Mouse (Mus musculus): ENCODE results near the gene Mgl2. TPM values are rescaled to one million over a fixed set of nuclear protein-coding genes. Genes with fewer than 3 reads are reported as not detected.

Gene Mgl2
- total RNA-seq (2014; rRNA removed) (0.11 and 0.85 TPM in 2 replicates), polyA plus RNA-seq (2015; fragmentation: Nextera tagmentation; extraction: Ambion mirVana) (0.26 and 0.60 TPM in 2 replicates)

GRCm38 (mm10) chr11:70129926-70130379, at the start of gene Mgl2:
Gene Mgl2, plus strand, starts transcription at chr11:70130329.
- Histone ChIP-seq H3K36me3 (ENCODE audit: insufficient read depth, low read length) (no peaks in the 10 kb centered on the region), H3K9ac (replicated peaks; ENCODE audit: low read length, poor library complexity, severe bottlenecking) (no peak within 1 kb of the TSS), H3K4me1 (ENCODE audit: insufficient read depth, low read length) (no peaks in the 10 kb centered on the region), H3K27me3 (ENCODE audit: insufficient read depth, low read length) (no peaks in the 10 kb centered on the region), H3K4me3 (ENCODE audit: low read depth, low read length) (no peak within 1 kb of the TSS), H3K27ac (ENCODE audit: low read depth, low read length) (no peak within 1 kb of the TSS), H3K9me3 (ENCODE audit: low read length) (no peaks in the 10 kb centered on the region), H3K4me2 (ENCODE audit: low read depth, low read length, poor library complexity, severe bottlenecking) (no peak within 1 kb of the TSS)
- no peak for TF ChIP-seq CTCF (IDR thresholded peaks at IDR 0.05)
- ATAC-seq (ENCODE audit: low FRiP score): no peak
- 87% methylated on average over 9 of the region's 9 CpGs for WGBS
- no peak for DNase-seq (ENCODE audit: low spot score)

- Histone ChIP-seq H3K36me3 (ENCODE audit: insufficient read depth, low read length) (no peaks in the 10 kb centered on the region), H3K27ac (ENCODE audit: low read depth, low read length) (no peak overlapping the region), H3K4me3 (ENCODE audit: low read depth, low read length) (no peak overlapping the region), H3K27me3 (ENCODE audit: insufficient read depth, low read length) (no peaks in the 10 kb centered on the region), H3K4me1 (ENCODE audit: insufficient read depth, low read length) (no peaks in the 10 kb centered on the region), H3K9me3 (ENCODE audit: low read length) (no peaks in the 10 kb centered on the region), H3K4me2 (ENCODE audit: low read depth, low read length, poor library complexity, severe bottlenecking) (no peak overlapping the region), H3K9ac (replicated peaks; ENCODE audit: low read length, poor library complexity, severe bottlenecking) (no peak overlapping the region)
- TF ChIP-seq CTCF (IDR thresholded peaks at IDR 0.05): no peak
- 88% methylated on average over 15 of the region's 15 CpGs for WGBS
- no peak for ATAC-seq (ENCODE audit: low FRiP score)
- DNase-seq (ENCODE audit: low spot score): no peak
These were observed 49.1 kb upstream of the Mgl2 start for GRCm38 (mm10) chr11:70080803-70081590.

- no peak overlapping the region for H3K27ac ChIP-seq (ENCODE audit: low read depth, low read length)
- ATAC-seq (ENCODE audit: low FRiP score) (no peak), DNase-seq (ENCODE audit: low spot score) (no peak)
- no peak overlapping the region for H3K9ac ChIP-seq (replicated peaks; ENCODE audit: low read length, poor library complexity, severe bottlenecking)
- 77% methylated on average over 8 of the region's 8 CpGs for WGBS
- H3K4me3 ChIP-seq (ENCODE audit: low read depth, low read length): no peak overlapping the region
- H3K4me1 ChIP-seq (ENCODE audit: insufficient read depth, low read length): no peaks in the 10 kb centered on the region
- H3K4me2 ChIP-seq (ENCODE audit: low read depth, low read length, poor library complexity, severe bottlenecking): no peak overlapping the region
- no peak for TF ChIP-seq CTCF (IDR thresholded peaks at IDR 0.05)
- H3K36me3 ChIP-seq (ENCODE audit: insufficient read depth, low read length): no peaks in the 10 kb centered on the region
- no peaks in the 10 kb centered on the region for H3K9me3 ChIP-seq (ENCODE audit: low read length)
- no peaks in the 10 kb centered on the region for H3K27me3 ChIP-seq (ENCODE audit: insufficient read depth, low read length)
These were observed 45.6 kb upstream of the Mgl2 start for GRCm38 (mm10) chr11:70084563-70084962.

GRCm38 (mm10) chr11:70091986-70092783, 37.9 kb upstream of the Mgl2 start, which contains the start of gene Asgr2:
Gene Asgr2, plus strand, starts transcription at chr11:70092644.
- Histone ChIP-seq H3K9ac (replicated peaks; ENCODE audit: low read length, poor library complexity, severe bottlenecking) (no peak within 1 kb of the TSS), H3K9me3 (ENCODE audit: low read length) (no peaks in the 10 kb centered on the region), H3K4me3 (ENCODE audit: low read depth, low read length) (no peak within 1 kb of the TSS), H3K27me3 (ENCODE audit: insufficient read depth, low read length) (no peaks in the 10 kb centered on the region), H3K27ac (ENCODE audit: low read depth, low read length) (no peak within 1 kb of the TSS), H3K36me3 (ENCODE audit: insufficient read depth, low read length) (no peaks in the 10 kb centered on the region), H3K4me1 (ENCODE audit: insufficient read depth, low read length) (no peaks in the 10 kb centered on the region), H3K4me2 (ENCODE audit: low read depth, low read length, poor library complexity, severe bottlenecking) (no peak within 1 kb of the TSS)
- ATAC-seq (ENCODE audit: low FRiP score) (no peak), DNase-seq (ENCODE audit: low spot score) (no peak)
- 78% methylated on average over 12 of the region's 12 CpGs for WGBS
- no peak for TF ChIP-seq CTCF (IDR thresholded peaks at IDR 0.05)

GRCm38 (mm10) chr11:70097396-70097795, 32.7 kb upstream of the Mgl2 start:
- no peak for DNase-seq (ENCODE audit: low spot score)
- H3K27me3 ChIP-seq (ENCODE audit: insufficient read depth, low read length): no peaks in the 10 kb centered on the region
- H3K9me3 ChIP-seq (ENCODE audit: low read length): no peaks in the 10 kb centered on the region
- H3K4me3 ChIP-seq (ENCODE audit: low read depth, low read length): no peak overlapping the region
- H3K9ac ChIP-seq (replicated peaks; ENCODE audit: low read length, poor library complexity, severe bottlenecking): no peak overlapping the region
- no peaks in the 10 kb centered on the region for H3K4me1 ChIP-seq (ENCODE audit: insufficient read depth, low read length)
- H3K36me3 ChIP-seq (ENCODE audit: insufficient read depth, low read length): no peaks in the 10 kb centered on the region
- ATAC-seq (ENCODE audit: low FRiP score): no peak
- TF ChIP-seq CTCF (IDR thresholded peaks at IDR 0.05): no peak
- no peak overlapping the region for H3K4me2 ChIP-seq (ENCODE audit: low read depth, low read length, poor library complexity, severe bottlenecking)
- no peak overlapping the region for H3K27ac ChIP-seq (ENCODE audit: low read depth, low read length)
- WGBS: 87% methylated on average over 11 of the region's 11 CpGs

- no peak for TF ChIP-seq CTCF (IDR thresholded peaks at IDR 0.05)
- H3K4me3 ChIP-seq (ENCODE audit: low read depth, low read length): no peak overlapping the region
- H3K9me3 ChIP-seq (ENCODE audit: low read length): no peaks in the 10 kb centered on the region
- H3K36me3 ChIP-seq (ENCODE audit: insufficient read depth, low read length): no peaks in the 10 kb centered on the region
- H3K4me1 ChIP-seq (ENCODE audit: insufficient read depth, low read length): no peaks in the 10 kb centered on the region
- H3K4me2 ChIP-seq (ENCODE audit: low read depth, low read length, poor library complexity, severe bottlenecking): no peak overlapping the region
- no peak overlapping the region for H3K9ac ChIP-seq (replicated peaks; ENCODE audit: low read length, poor library complexity, severe bottlenecking)
- WGBS: 74% methylated on average over 2 of the region's 2 CpGs
- ATAC-seq (ENCODE audit: low FRiP score) (no peak), DNase-seq (ENCODE audit: low spot score) (no peak)
- H3K27ac ChIP-seq (ENCODE audit: low read depth, low read length): no peak overlapping the region
- no peaks in the 10 kb centered on the region for H3K27me3 ChIP-seq (ENCODE audit: insufficient read depth, low read length)
These were observed 31.0 kb upstream of the Mgl2 start for GRCm38 (mm10) chr11:70099102-70099501.
